Mouse (Mus musculus): Measurements from ENCODE around the gene Slc29a3. TPM values are rescaled to one million over a fixed set of nuclear protein-coding genes. Genes with fewer than 3 reads are reported as not detected.

Slc29a3 gene
- polyA plus RNA-seq (2014; fragmentation: Illumina TruSeq; extraction: RNeasy Lipid Tissue Mini Kit (QIAGEN cat#74804); ENCODE audit: low read depth, low replicate concordance) = 40.0 TPM

DNA sequence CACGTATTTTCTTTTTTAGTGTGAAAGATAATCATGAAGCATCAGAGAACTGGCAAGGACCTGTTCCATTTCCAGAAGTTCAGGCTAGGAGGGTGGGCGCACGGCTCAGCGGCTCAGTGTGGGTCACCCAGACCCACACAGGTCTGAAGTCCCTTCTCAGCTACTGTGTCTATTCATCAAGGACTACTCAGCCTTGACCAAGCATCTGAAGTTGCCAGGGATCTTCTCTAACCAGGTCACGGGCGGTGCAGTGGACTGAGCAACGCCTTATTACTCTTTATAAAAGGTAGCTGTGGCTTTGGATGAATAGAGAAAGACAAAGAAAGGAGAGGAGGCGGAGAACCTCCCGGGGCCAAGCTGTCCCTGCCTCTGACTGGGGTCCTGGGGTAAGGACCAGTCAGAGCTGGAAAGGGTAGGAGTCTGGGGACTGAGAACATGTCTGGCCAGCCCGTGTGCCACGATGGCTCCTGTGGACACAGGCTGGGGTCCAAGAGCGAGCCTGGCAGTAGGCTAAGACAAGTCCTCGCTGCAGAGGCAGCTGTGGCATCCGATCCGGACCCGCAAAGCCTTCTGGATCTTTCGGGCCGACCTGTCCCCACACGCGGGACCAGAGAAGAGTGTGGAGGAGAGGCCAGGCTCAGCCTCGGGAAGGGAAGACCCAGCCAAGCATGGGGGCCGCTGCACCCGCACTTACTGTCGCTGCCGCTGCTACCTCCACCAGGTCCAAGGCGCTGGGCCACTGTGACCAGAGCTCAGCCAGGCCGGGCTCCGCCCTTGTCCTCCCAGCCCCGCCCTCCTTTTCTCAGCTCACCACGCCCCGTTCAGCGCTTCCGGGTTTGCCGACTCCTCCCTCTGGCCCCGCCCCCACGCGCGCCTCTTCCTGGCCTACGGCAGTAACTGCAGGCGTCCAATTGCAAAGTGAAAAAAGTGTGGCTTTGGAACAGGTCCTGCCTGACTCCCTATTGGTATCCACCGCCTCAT is at the start of gene Slc29a3:
Gene Slc29a3, minus strand, starts transcription at position 755 of the 981 bp plus-strand sequence.

DNA sequence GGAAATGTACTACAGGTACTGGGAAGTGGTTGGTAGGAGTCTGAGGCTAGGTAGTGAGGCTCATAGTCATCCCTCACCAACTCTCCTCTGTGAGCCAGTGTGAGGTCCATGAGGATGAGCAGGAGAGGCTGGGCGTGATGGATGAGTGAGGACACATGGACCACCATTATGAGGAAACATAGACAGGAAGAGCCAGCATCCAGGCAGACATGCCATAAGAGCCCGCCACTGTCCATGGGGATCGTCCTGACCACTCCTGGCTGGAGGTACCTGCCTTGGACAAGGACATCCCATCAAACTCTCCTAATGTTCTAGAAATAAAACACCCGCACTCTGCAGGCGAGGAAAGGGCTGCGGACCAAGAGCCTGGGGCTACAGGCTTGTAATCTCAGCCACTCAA is 56.2 kb downstream of the Slc29a3 start, which contains the start of gene Cdh23:
Gene Cdh23, minus strand, starts transcription at position 101 of the 400 bp plus-strand sequence.

Other genes with a start within 250 kb of the Slc29a3 start
- 2.2 TPM for gene Cdh23, start 56.3 kb downstream of the Slc29a3 start, polyA plus RNA-seq (2014; fragmentation: Illumina TruSeq; extraction: RNeasy Lipid Tissue Mini Kit (QIAGEN cat#74804); ENCODE audit: low read depth, low replicate concordance)
- gene Unc5b, start 78.8 kb upstream of the Slc29a3 start, polyA plus RNA-seq (2014; fragmentation: Illumina TruSeq; extraction: RNeasy Lipid Tissue Mini Kit (QIAGEN cat#74804); ENCODE audit: low read depth, low replicate concordance) = 12.0 TPM